Mouse (Mus musculus): ENCODE measurements around the gene AI661453. TPM values are rescaled to one million over a fixed set of nuclear protein-coding genes. Genes with fewer than 3 reads are reported as not detected.

The AI661453 gene
- polyA plus RNA-seq, 1 experiment from 2014 or later: 0.27 TPM

GRCm38 (mm10) chr17:47436907-47437547, 612 bp downstream of the AI661453 start, which contains the start of gene 1700001C19Rik:
Gene 1700001C19Rik, minus strand, starts transcription at chr17:47437376.
- H3K4me2 ChIP-seq (ENCODE audit: low read depth, low read length, severe bottlenecking): peak within 1 kb of the TSS; percentile 55
- peaks cover 31% of the 10 kb centered on the region for H3K27me3 ChIP-seq (ENCODE audit: control insufficient read depth, insufficient read depth, low read length)
- DNase-seq (ENCODE audit: low spot score) (no peak), ATAC-seq (replicated peaks; ENCODE audit: low FRiP score) (no peak)
- WGBS: 3% methylated on average over 25 of the region's 25 CpGs
- 0 out of 2 replicates have a peak within 1 kb of the TSS, but pooled peaks have one; percentile 25 for H3K27ac ChIP-seq (ENCODE audit: low read depth, low read length)
- H3K4me3 ChIP-seq (ENCODE audit: low read depth, low read length): peak within 1 kb of the TSS; percentile 27
- H3K4me1 ChIP-seq (replicated peaks; ENCODE audit: control insufficient read depth, insufficient read depth, low read length): peaks cover 19% of the 10 kb centered on the region
- H3K36me3 ChIP-seq (ENCODE audit: control insufficient read depth, insufficient read depth, low read length): no peaks in the 10 kb centered on the region
- no peak within 1 kb of the TSS; the same call in 1 of the 2 replicates for H3K9ac ChIP-seq (ENCODE audit: low read length)
- no peaks in the 10 kb centered on the region for H3K9me3 ChIP-seq (ENCODE audit: control insufficient read depth, low read length)

- no peak overlapping the region for H3K4me2 ChIP-seq (ENCODE audit: low read depth, low read length, severe bottlenecking)
- no peak for ATAC-seq (replicated peaks; ENCODE audit: low FRiP score)
- no peaks in the 10 kb centered on the region for H3K9me3 ChIP-seq (ENCODE audit: control insufficient read depth, low read length)
- peaks cover 19% of the 10 kb centered on the region for H3K4me1 ChIP-seq (replicated peaks; ENCODE audit: control insufficient read depth, insufficient read depth, low read length)
- no peaks in the 10 kb centered on the region for H3K36me3 ChIP-seq (ENCODE audit: control insufficient read depth, insufficient read depth, low read length)
- WGBS: 72% methylated on average over 6 of the region's 6 CpGs
- no peak overlapping the region for H3K27ac ChIP-seq (ENCODE audit: low read depth, low read length)
- no peak overlapping the region for H3K9ac ChIP-seq (ENCODE audit: low read length)
- peaks cover 31% of the 10 kb centered on the region for H3K27me3 ChIP-seq (ENCODE audit: control insufficient read depth, insufficient read depth, low read length)
- no peak for DNase-seq (ENCODE audit: low spot score)
- H3K4me3 ChIP-seq (ENCODE audit: low read depth, low read length): no peak overlapping the region
Observed at GRCm38 (mm10) chr17:47438611-47439010, 2.2 kb downstream of the AI661453 start.

DNA sequence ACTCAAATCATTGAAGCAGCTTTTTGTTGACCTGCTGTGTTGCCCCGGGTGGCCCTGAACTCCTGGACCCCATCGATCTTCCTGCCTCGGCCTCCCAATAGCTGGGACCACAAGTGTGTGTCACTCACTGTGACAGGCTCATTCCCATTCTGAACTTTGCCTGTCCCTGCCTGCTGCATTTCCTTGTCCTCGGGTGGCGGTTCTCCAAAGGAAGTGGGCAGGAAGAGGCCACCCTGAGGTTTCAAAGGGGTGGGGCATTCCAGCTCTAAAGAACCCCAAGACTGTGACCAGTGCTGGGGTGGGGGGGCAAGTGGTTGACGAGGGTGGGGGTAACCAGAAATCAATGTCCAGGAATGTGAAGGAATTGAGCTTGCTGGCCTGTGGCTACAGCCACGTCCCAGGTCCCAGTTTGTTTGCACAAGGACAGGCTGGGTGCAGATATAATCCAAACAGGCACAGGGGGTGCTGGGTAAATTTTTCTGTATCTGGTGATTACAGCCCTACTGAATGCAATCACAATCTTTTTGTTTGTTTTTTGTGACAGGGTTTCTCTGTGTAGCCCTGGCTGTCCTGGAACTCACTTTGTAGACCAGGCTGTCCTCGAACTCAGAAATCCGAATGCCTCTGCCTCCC, 3.1 kb downstream of the AI661453 start:
- Histone ChIP-seq H3K36me3 (ENCODE audit: control insufficient read depth, insufficient read depth, low read length) (no peaks in the 10 kb centered on the region), H3K27ac (ENCODE audit: low read depth, low read length) (no peak overlapping the region), H3K4me3 (ENCODE audit: low read depth, low read length) (no peak overlapping the region), H3K27me3 (ENCODE audit: control insufficient read depth, insufficient read depth, low read length) (peaks cover 31% of the 10 kb centered on the region), H3K4me2 (ENCODE audit: low read depth, low read length, severe bottlenecking) (no peak overlapping the region), H3K4me1 (replicated peaks; ENCODE audit: control insufficient read depth, insufficient read depth, low read length) (peaks cover 19% of the 10 kb centered on the region), H3K9me3 (ENCODE audit: control insufficient read depth, low read length) (no peaks in the 10 kb centered on the region), H3K9ac (ENCODE audit: low read length) (no peak overlapping the region)
- DNase-seq (ENCODE audit: low spot score) (no peak), ATAC-seq (replicated peaks; ENCODE audit: low FRiP score) (no peak)
- 47% methylated on average over 9 of the region's 9 CpGs for WGBS

DNA sequence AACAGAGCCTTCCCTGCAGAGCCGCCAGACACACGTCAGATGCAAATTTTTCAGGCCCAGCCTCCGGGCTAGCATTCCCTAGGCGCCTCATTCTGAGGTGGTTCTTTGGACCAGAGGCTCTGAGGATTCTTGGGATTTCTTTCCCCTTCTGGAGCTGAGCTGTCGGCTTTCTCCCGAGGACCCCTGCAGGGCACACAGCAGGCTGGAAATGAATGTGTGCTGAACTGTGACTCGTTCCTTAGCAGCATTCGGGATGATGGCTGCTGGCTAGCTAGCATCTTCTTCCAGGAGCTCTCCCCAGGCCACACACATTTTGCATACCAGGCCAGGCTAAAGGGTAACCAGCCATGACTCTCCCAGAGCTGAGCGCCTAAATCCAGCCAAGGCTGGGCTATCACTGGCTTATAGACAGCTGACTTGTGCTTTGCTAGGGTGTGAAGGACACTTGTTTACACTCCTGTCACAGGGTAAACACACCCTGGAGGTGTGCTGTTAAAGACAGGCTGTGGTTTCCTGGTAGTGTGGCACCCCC, 4.0 kb downstream of the AI661453 start:
- WGBS: 3% methylated on average over 9 of the region's 9 CpGs
- H3K9me3 ChIP-seq (ENCODE audit: control insufficient read depth, low read length): no peaks in the 10 kb centered on the region
- no peak overlapping the region; the same call in 1 of the 2 replicates for H3K9ac ChIP-seq (ENCODE audit: low read length)
- no peak for DNase-seq (ENCODE audit: low spot score)
- no peak overlapping the region for H3K4me3 ChIP-seq (ENCODE audit: low read depth, low read length)
- H3K4me1 ChIP-seq (replicated peaks; ENCODE audit: control insufficient read depth, insufficient read depth, low read length): peaks cover 19% of the 10 kb centered on the region
- H3K4me2 ChIP-seq (ENCODE audit: low read depth, low read length, severe bottlenecking): no peak overlapping the region
- H3K27me3 ChIP-seq (ENCODE audit: control insufficient read depth, insufficient read depth, low read length): peaks cover 31% of the 10 kb centered on the region
- no peak for ATAC-seq (replicated peaks; ENCODE audit: low FRiP score)
- no peaks in the 10 kb centered on the region for H3K36me3 ChIP-seq (ENCODE audit: control insufficient read depth, insufficient read depth, low read length)
- no peak overlapping the region for H3K27ac ChIP-seq (ENCODE audit: low read depth, low read length)

- ATAC-seq (replicated peaks; ENCODE audit: low FRiP score): no peak
- no peaks in the 10 kb centered on the region for H3K9me3 ChIP-seq (ENCODE audit: control insufficient read depth, low read length)
- H3K9ac ChIP-seq (ENCODE audit: low read length): no peak overlapping the region
- peaks cover 26% of the 10 kb centered on the region for H3K27me3 ChIP-seq (ENCODE audit: control insufficient read depth, insufficient read depth, low read length)
- no peak overlapping the region for H3K4me2 ChIP-seq (ENCODE audit: low read depth, low read length, severe bottlenecking)
- no peaks in the 10 kb centered on the region for H3K36me3 ChIP-seq (ENCODE audit: control insufficient read depth, insufficient read depth, low read length)
- WGBS: 65% methylated on average over 19 of the region's 19 CpGs
- no peak overlapping the region for H3K27ac ChIP-seq (ENCODE audit: low read depth, low read length)
- no peak for DNase-seq (ENCODE audit: low spot score)
- peaks cover 16% of the 10 kb centered on the region for H3K4me1 ChIP-seq (replicated peaks; ENCODE audit: control insufficient read depth, insufficient read depth, low read length)
- H3K4me3 ChIP-seq (ENCODE audit: low read depth, low read length): no peak overlapping the region
Observed at GRCm38 (mm10) chr17:47441296-47442051, 5.1 kb downstream of the AI661453 start.

DNA sequence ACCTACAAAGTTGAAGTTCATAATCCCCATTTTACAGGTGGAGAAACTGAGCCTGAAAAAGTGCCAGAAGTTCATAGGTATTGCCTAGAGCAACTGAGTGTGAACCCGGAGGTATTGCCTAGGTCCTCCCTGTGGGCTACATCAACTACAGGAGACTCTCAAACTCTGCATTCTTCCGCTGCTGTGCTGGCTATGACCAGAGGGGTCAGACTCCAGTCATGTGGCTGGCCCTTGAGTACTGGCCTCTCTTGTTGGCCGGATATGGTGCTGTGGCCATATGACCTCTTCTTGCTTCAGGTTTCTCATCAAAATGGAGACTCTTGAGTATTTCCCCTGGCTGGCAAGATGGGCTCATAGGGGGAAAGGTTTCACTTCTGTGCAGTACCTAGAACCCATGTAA, 5.9 kb downstream of the AI661453 start:
- H3K9me3 ChIP-seq (ENCODE audit: control insufficient read depth, low read length): no peaks in the 10 kb centered on the region
- ATAC-seq (replicated peaks; ENCODE audit: low FRiP score): no peak
- no peak overlapping the region for H3K27ac ChIP-seq (ENCODE audit: low read depth, low read length)
- no peak overlapping the region for H3K4me2 ChIP-seq (ENCODE audit: low read depth, low read length, severe bottlenecking)
- 79% methylated on average over 3 of the region's 3 CpGs for WGBS
- peaks cover 19% of the 10 kb centered on the region for H3K27me3 ChIP-seq (ENCODE audit: control insufficient read depth, insufficient read depth, low read length)
- H3K9ac ChIP-seq (ENCODE audit: low read length): no peak overlapping the region
- no peak for DNase-seq (ENCODE audit: low spot score)
- peaks cover 10% of the 10 kb centered on the region; the same call in 1 of the 2 replicates for H3K4me1 ChIP-seq (replicated peaks; ENCODE audit: control insufficient read depth, insufficient read depth, low read length)
- no peak overlapping the region for H3K4me3 ChIP-seq (ENCODE audit: low read depth, low read length)
- H3K36me3 ChIP-seq (ENCODE audit: control insufficient read depth, insufficient read depth, low read length): no peaks in the 10 kb centered on the region

DNA sequence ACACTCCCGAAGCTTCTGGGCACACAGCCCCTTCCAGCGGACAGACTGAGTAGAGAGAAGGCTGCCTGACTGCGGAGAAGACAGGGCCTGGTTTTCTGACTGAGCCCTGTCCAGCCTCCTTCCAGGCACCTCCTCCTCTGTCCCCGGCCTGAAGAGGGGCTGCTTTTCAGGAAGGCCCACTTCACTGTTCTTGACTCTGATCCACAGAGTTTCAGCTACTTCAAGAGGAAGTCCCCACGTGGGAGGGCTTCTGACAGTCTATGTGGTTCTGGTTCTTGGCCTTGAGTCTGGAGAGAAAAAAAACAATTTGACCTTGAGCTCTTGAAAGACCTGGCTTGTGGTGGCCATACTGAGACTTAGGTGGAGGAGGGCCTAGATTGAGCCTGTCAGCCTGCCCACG, 7.7 kb downstream of the AI661453 start:
- Histone ChIP-seq H3K27ac (ENCODE audit: low read depth, low read length) (no peak overlapping the region), H3K4me1 (replicated peaks; ENCODE audit: control insufficient read depth, insufficient read depth, low read length) (peaks cover 10% of the 10 kb centered on the region; the same call in 1 of the 2 replicates)
- ATAC-seq (replicated peaks; ENCODE audit: low FRiP score): no peak

GRCm38 (mm10) chr17:47445518-47445917, 9.1 kb downstream of the AI661453 start:
- no peak overlapping the region for H3K27ac ChIP-seq (ENCODE audit: low read depth, low read length)
- ATAC-seq (replicated peaks; ENCODE audit: low FRiP score) (no peak), DNase-seq (ENCODE audit: low spot score) (no peak)
- peaks cover 5% of the 10 kb centered on the region; the same call in 1 of the 2 replicates for H3K4me1 ChIP-seq (replicated peaks; ENCODE audit: control insufficient read depth, insufficient read depth, low read length)
- H3K9me3 ChIP-seq (ENCODE audit: control insufficient read depth, low read length): no peaks in the 10 kb centered on the region
- H3K27me3 ChIP-seq (ENCODE audit: control insufficient read depth, insufficient read depth, low read length): no peaks in the 10 kb centered on the region
- no peak overlapping the region for H3K9ac ChIP-seq (ENCODE audit: low read length)
- H3K4me3 ChIP-seq (ENCODE audit: low read depth, low read length): no peak overlapping the region
- H3K4me2 ChIP-seq (ENCODE audit: low read depth, low read length, severe bottlenecking): no peak overlapping the region
- WGBS: 85% methylated on average over 11 of the region's 11 CpGs
- H3K36me3 ChIP-seq (ENCODE audit: control insufficient read depth, insufficient read depth, low read length): no peaks in the 10 kb centered on the region

More for the DNA sequence above, 7.7 kb downstream of the AI661453 start:
- Histone ChIP-seq H3K9me3 (ENCODE audit: control insufficient read depth, low read length) (no peaks in the 10 kb centered on the region), H3K9ac (ENCODE audit: low read length) (no peak overlapping the region), H3K4me2 (ENCODE audit: low read depth, low read length, severe bottlenecking) (no peak overlapping the region), H3K4me3 (ENCODE audit: low read depth, low read length) (no peak overlapping the region), H3K36me3 (ENCODE audit: control insufficient read depth, insufficient read depth, low read length) (no peaks in the 10 kb centered on the region), H3K27me3 (ENCODE audit: control insufficient read depth, insufficient read depth, low read length) (peaks cover 4% of the 10 kb centered on the region)
- 76% methylated on average over 6 of the region's 6 CpGs for WGBS
- DNase-seq (ENCODE audit: low spot score): no peak

Measured in forebrain, embryonic 11.5 days (tissue).